Comparison of ENCODE assay signal across 8 mouse cellular contexts in the genomic region with DNA sequence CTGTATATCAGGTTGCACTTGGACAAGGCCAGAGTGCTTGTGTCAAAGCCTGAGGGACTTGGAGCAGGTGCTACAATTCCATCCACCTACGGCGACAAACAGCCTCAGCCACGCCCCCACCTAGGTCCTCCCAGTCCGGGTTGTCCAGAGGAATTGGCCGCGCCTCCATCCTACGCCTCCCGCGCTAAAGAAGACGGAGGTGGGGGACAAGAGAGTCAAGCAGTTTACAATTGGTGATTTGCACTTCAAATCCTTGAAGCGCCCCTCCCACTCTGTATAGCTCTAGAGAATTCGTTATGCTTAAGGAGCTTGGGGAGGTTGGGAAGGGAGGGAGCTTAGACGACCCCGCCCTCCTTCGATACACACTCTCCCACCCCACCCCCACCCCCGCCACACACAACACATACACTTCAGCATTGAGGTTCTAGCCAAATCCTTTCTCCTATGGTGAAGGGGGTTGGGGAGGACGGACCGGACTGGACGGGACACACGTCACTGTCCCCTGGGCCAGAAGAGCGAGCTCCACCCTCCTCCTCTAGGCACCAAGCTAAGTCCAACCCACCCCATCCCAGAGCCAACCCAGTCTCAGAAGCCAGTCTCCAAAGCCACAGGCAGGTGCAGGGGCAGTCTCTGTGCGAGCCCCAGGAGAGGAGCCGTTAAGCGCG. TPM values are rescaled to one million over a fixed set of nuclear protein-coding genes. Genes with fewer than 3 reads are reported as not detected.
DNase-seq lines count a peak whose midpoint lies in the region; ATAC-seq and TF ChIP-seq lines count a peak whose summit lies in the region.

A gene (plus strand): TSS at position 582 of the 665 bp plus-strand sequence.

- no peaks in the 10 kb centered on the region for H3K9me3 ChIP-seq in embryonic facial prominence, embryonic 14.5 days (ENCODE audit: control insufficient read depth, low read length)
- H3K9me3 ChIP-seq in hindbrain, embryonic 13.5 days, result no peaks in the 10 kb centered on the region
- H3K9me3 ChIP-seq in limb, embryonic 15.5 days, result no peaks in the 10 kb centered on the region
- no peaks in the 10 kb centered on the region for H3K9me3 ChIP-seq in midbrain, postnatal 0 days (ENCODE audit: low read length)

- H3K27me3 ChIP-seq in embryonic facial prominence, embryonic 14.5 days (replicated peaks; ENCODE audit: control insufficient read depth, insufficient read depth, low read length), result peaks cover 55% of the 10 kb centered on the region
- peaks cover 65% of the 10 kb centered on the region for H3K27me3 ChIP-seq in hindbrain, embryonic 13.5 days
- peaks cover 64% of the 10 kb centered on the region for H3K27me3 ChIP-seq in limb, embryonic 15.5 days
- peaks cover 41% of the 10 kb centered on the region for H3K27me3 ChIP-seq in midbrain, postnatal 0 days (ENCODE audit: insufficient read depth, low read length)

- TF ChIP-seq CTCF in midbrain, postnatal 0 days (IDR thresholded peaks at IDR 0.05), result no peak

- H3K4me2 ChIP-seq in embryonic facial prominence, embryonic 14.5 days (ENCODE audit: low read depth, low read length), result peak within 1 kb of the TSS; percentile 50
- peak within 1 kb of the TSS; percentile 48 for H3K4me2 ChIP-seq in hindbrain, embryonic 13.5 days
- H3K4me2 ChIP-seq in limb, embryonic 15.5 days, result peak within 1 kb of the TSS; percentile 49
- H3K4me2 ChIP-seq in midbrain, postnatal 0 days (ENCODE audit: low read depth, low read length, poor library complexity, severe bottlenecking), result peak within 1 kb of the TSS; percentile 38

- H3K27ac ChIP-seq in embryonic facial prominence, embryonic 14.5 days (replicated peaks; ENCODE audit: low read depth, low read length), result peak within 1 kb of the TSS; percentile 75
- no peak within 1 kb of the TSS for H3K27ac ChIP-seq in hindbrain, embryonic 13.5 days
- H3K27ac ChIP-seq in limb, embryonic 15.5 days, result no peak within 1 kb of the TSS
- H3K27ac ChIP-seq in midbrain, postnatal 0 days (ENCODE audit: low read depth, low read length), result no peak within 1 kb of the TSS

- no peaks in the 10 kb centered on the region for H3K36me3 ChIP-seq in embryonic facial prominence, embryonic 14.5 days (ENCODE audit: control insufficient read depth, insufficient read depth, low read length)
- no peaks in the 10 kb centered on the region for H3K36me3 ChIP-seq in hindbrain, embryonic 13.5 days
- no peaks in the 10 kb centered on the region for H3K36me3 ChIP-seq in limb, embryonic 15.5 days
- no peaks in the 10 kb centered on the region for H3K36me3 ChIP-seq in midbrain, postnatal 0 days (ENCODE audit: insufficient read depth, low read length)

- H3K9ac ChIP-seq in embryonic facial prominence, embryonic 14.5 days (ENCODE audit: low read depth, low read length), result peak within 1 kb of the TSS; percentile 54
- no peak within 1 kb of the TSS for H3K9ac ChIP-seq in hindbrain, embryonic 13.5 days
- no peak within 1 kb of the TSS for H3K9ac ChIP-seq in limb, embryonic 15.5 days
- H3K9ac ChIP-seq in midbrain, postnatal 0 days (replicated peaks; ENCODE audit: low read length, poor library complexity, severe bottlenecking), result 0 out of 2 replicates have a peak within 1 kb of the TSS, but pooled peaks have one; percentile 13

- ATAC-seq in embryonic facial prominence, embryonic 14.5 days (ENCODE audit: low read depth), result peak; percentile 89
- ATAC-seq in hindbrain, embryonic 13.5 days (ENCODE audit: low FRiP score), result peak; percentile 36; the same call in 1 of the 2 replicates
- no peak for ATAC-seq in limb, embryonic 15.5 days (ENCODE audit: insufficient number of reproducible peaks, low FRiP score, low TSS enrichment, low read depth)
- ATAC-seq in midbrain, postnatal 0 days (ENCODE audit: low FRiP score), result no peak; the same call in 1 of the 2 replicates

- DNase-seq in cerebellum, postnatal 10 days, result peak; percentile 79 to 83
- no peak for DNase-seq in cerebellum, adult 8-10 months
- DNase-seq in embryonic facial prominence, embryonic 14.5 days (ENCODE audit: low spot score), result peak; percentile 91
- DNase-seq in midbrain, postnatal 0 days (ENCODE audit: low spot score), result peak; percentile 28
- DNase-seq in right cerebral cortex, postnatal 36 days (ENCODE audit: low spot score in 2 of 2), result no peak
- DNase-seq in right cerebral cortex, postnatal 25 days, result no peak

- 1% methylated on average over 25 of the region's 25 CpGs for WGBS in embryonic facial prominence, embryonic 14.5 days
- 1% methylated on average over 25 of the region's 25 CpGs for WGBS in hindbrain, embryonic 13.5 days
- WGBS in limb, embryonic 15.5 days, result 1% methylated on average over 25 of the region's 25 CpGs
- under 1% methylated on average over 25 of the region's 25 CpGs for WGBS in midbrain, postnatal 0 days

- 0 out of 2 replicates have a peak, but pooled peaks cover 2% of the 10 kb centered on the region for H3K4me1 ChIP-seq in embryonic facial prominence, embryonic 14.5 days (ENCODE audit: control insufficient read depth, insufficient read depth, low read length)
- peaks cover 25% of the 10 kb centered on the region for H3K4me1 ChIP-seq in hindbrain, embryonic 13.5 days (replicated peaks)
- peaks cover 24% of the 10 kb centered on the region for H3K4me1 ChIP-seq in limb, embryonic 15.5 days
- H3K4me1 ChIP-seq in midbrain, postnatal 0 days (ENCODE audit: insufficient read depth, low read length), result peaks cover 4% of the 10 kb centered on the region; the same call in 1 of the 2 replicates

- peak within 1 kb of the TSS; percentile 36 for H3K4me3 ChIP-seq in embryonic facial prominence, embryonic 14.5 days (ENCODE audit: low read depth, low read length)
- peak within 1 kb of the TSS; percentile 28 for H3K4me3 ChIP-seq in hindbrain, embryonic 13.5 days
- H3K4me3 ChIP-seq in limb, embryonic 15.5 days, result peak within 1 kb of the TSS; percentile 30
- peak within 1 kb of the TSS; percentile 25 for H3K4me3 ChIP-seq in midbrain, postnatal 0 days (ENCODE audit: low read depth, low read length)

RNA-seq across cellular contexts. Expression of the gene that starts here (rescaled TPM):
- polyA plus RNA-seq in embryonic facial prominence, embryonic 14.5 days (2014; fragmentation: Nextera tagmentation; extraction: Ambion mirVana), result 23.2 and 27.8 TPM in 2 replicates
- polyA plus RNA-seq in hindbrain, embryonic 13.5 days (2015; fragmentation: Nextera tagmentation; extraction: Ambion mirVana), result 2.3 and 2.8 TPM in 2 replicates
- 26.0 and 27.2 TPM in 2 replicates for polyA plus RNA-seq in limb, embryonic 15.5 days (2015; fragmentation: Nextera tagmentation; extraction: Ambion mirVana)
- 2.2 and 3.1 TPM in 2 replicates for total RNA-seq in midbrain, postnatal 0 days (2014; rRNA removed)
- 3.0 and 3.3 TPM in 2 replicates for polyA plus RNA-seq in midbrain, postnatal 0 days (2015; fragmentation: Nextera tagmentation; extraction: Ambion mirVana)

Comparison
In these comparisons a context has a peak if more than half of its experiments do, and no peak if none do; other contexts are left out.
1. DNase-seq: peak in cerebellum, postnatal 10 days (2 of 2), embryonic facial prominence, embryonic 14.5 days (single experiment) and midbrain, postnatal 0 days (single experiment); none in cerebellum, adult 8-10 months (single experiment), right cerebral cortex, postnatal 36 days (0 of 2) and right cerebral cortex, postnatal 25 days (single experiment).
2. ATAC-seq: peak in embryonic facial prominence, embryonic 14.5 days (single experiment) and hindbrain, embryonic 13.5 days (single experiment); none in limb, embryonic 15.5 days (single experiment) and midbrain, postnatal 0 days (single experiment).
3. H3K9ac ChIP-seq: peak in embryonic facial prominence, embryonic 14.5 days (single experiment) and midbrain, postnatal 0 days (single experiment); none in hindbrain, embryonic 13.5 days (single experiment) and limb, embryonic 15.5 days (single experiment).
4. Peak in every context shown above with its lines, with median percentiles within 50 percentile points of each other: H3K4me2 ChIP-seq and H3K4me3 ChIP-seq.